Mouse (Mus musculus) lung, postnatal 0 days (tissue): ENCODE measurements around the gene Nrxn3.

Experiments used
- CTCF ChIP-seq: IDR thresholded peaks from 2 replicates; pipeline ENCODE4 v1.5.1; 2016; ENCODE audit warnings: antibody characterized with exemption, mild to moderate bottlenecking
- EP300 ChIP-seq: IDR thresholded peaks from 2 replicates; pipeline ENCODE4 v1.6.1; 2016; ENCODE audit warnings: antibody characterized with exemption, mild to moderate bottlenecking, control low read depth

DNA sequence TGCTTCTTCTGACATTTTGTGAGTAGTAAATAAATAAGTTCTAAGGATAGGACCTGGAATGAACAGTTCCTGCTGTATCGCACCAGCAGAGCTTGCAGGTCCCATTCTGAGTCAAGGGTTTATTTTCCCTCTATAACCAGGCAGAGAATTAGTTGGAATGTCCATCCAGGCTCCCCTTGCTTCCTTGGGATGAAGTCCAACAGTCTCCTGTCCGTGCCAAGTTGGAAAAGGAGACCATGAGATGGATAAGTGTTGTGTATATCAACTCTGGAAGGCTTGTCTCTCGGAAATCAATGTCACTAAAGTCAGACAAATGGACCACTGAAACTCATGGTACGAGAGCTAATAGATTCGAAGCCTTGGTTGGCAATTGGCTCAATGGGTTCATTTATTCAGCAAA, 1087.5 kb downstream of the Nrxn3 start:
- TF ChIP-seq CTCF (no peak), EP300 (no peak)
